Comparison of ENCODE assay signal across 18 mouse cellular contexts in genomic region chr3:8304784-8305183, GRCm38 (mm10).
DNase-seq lines count a peak whose midpoint lies in the region; TF ChIP-seq lines count a peak whose summit lies in the region.
"Had no signal": no experiment of that assay in that cellular context is flagged by ENCODE, and none has a peak within 500 bp of the region (broad histone marks: within the 10 kb centered on the region; RNA-seq: fewer than 3 reads in every experiment).

No protein-coding gene starts in this region.

- H3K9me3 ChIP-seq in MEL (replicated peaks; ENCODE audit: insufficient read depth, low read length): no peaks in the 10 kb centered on the region
- H3K9me3 ChIP-seq: embryonic facial prominence, embryonic 12.5 days; forebrain, embryonic 10.5 days; hindbrain, embryonic 15.5 days; kidney, embryonic 15.5 days; midbrain, embryonic 13.5 days had no signal

- no peaks in the 10 kb centered on the region for H3K4me1 ChIP-seq in MEL (ENCODE audit: control insufficient read depth in 1 of 2, insufficient read depth in 2 of 2, low read length in 2 of 2)
- H3K4me1 ChIP-seq: embryonic facial prominence, embryonic 12.5 days; forebrain, embryonic 10.5 days; hindbrain, embryonic 15.5 days; kidney, embryonic 15.5 days; midbrain, embryonic 13.5 days had no signal

- peak; percentile 12 for DNase-seq in embryo, embryonic 10.5 days (ENCODE audit: low spot score)
- no peak for DNase-seq in embryo, embryonic 9.5 days (ENCODE audit: extremely low spot score)
- peak; percentile 10 for DNase-seq in left cerebral cortex, postnatal 4 days
- no peak for DNase-seq in left cerebral cortex, postnatal 25 days (ENCODE audit: low spot score in 2 of 2)
- DNase-seq in MEL (ENCODE audit: low read depth, low spot score): peak; percentile 5
- DNase-seq in cerebellum, adult 9-11 months: peak; percentile 13
- DNase-seq in urinary bladder, postnatal 4 days (ENCODE audit: low spot score in 2 of 2): no peak
- no peak for DNase-seq in kidney, adult 9 months
- DNase-seq: adrenal gland, adult 2 months; heart, adult 2 months; heart, postnatal 10 days; thymus, postnatal 4 days had no signal

- TF ChIP-seq RAD21 in MEL (IDR thresholded peaks at IDR 0.05; ENCODE audit: low read depth, low read length): no peak

- no peak overlapping the region for H3K4me3 ChIP-seq in MEL (ENCODE audit: control insufficient read depth in 1 of 2, insufficient read depth in 1 of 2, low read depth in 2 of 2, low read length in 2 of 2)
- H3K4me3 ChIP-seq: embryonic facial prominence, embryonic 12.5 days; forebrain, embryonic 10.5 days; heart, adult 2 months; hindbrain, embryonic 15.5 days; kidney, embryonic 15.5 days; midbrain, embryonic 13.5 days had no signal

- no peak overlapping the region for H3K27ac ChIP-seq in MEL (ENCODE audit: control insufficient read depth, low read depth, low read length)
- H3K27ac ChIP-seq: embryonic facial prominence, embryonic 12.5 days; forebrain, embryonic 10.5 days; heart, adult 2 months; hindbrain, embryonic 15.5 days; kidney, embryonic 15.5 days; macrophage; midbrain, embryonic 13.5 days had no signal

- no peak overlapping the region for H3K9ac ChIP-seq in MEL (ENCODE audit: control insufficient read depth, low read depth, low read length, poor library complexity, severe bottlenecking)
- H3K9ac ChIP-seq: embryonic facial prominence, embryonic 12.5 days; hindbrain, embryonic 15.5 days; kidney, embryonic 15.5 days; midbrain, embryonic 13.5 days had no signal

- H3K27me3 ChIP-seq in MEL (ENCODE audit: control insufficient read depth in 1 of 2, insufficient read depth in 2 of 2, low read length in 2 of 2): no peaks in the 10 kb centered on the region
- H3K27me3 ChIP-seq: embryonic facial prominence, embryonic 12.5 days; hindbrain, embryonic 15.5 days; kidney, embryonic 15.5 days; midbrain, embryonic 13.5 days had no signal

- TF ChIP-seq CTCF in MEL (IDR thresholded peaks at IDR 0.05 in 2 of 3, conservative IDR thresholded peaks at IDR 0.05 in 1 of 3; ENCODE audit: control insufficient read depth in 1 of 3, insufficient read depth in 1 of 3, low read depth in 2 of 3, low read length in 3 of 3, poor library complexity in 1 of 3, severe bottlenecking in 1 of 3): peak in 1 of 3 experiments; percentile 7; a peak in 1 of 6 replicates

- intact Hi-C loops in left cerebral cortex, postnatal 4 days (cut with DNase I): no loop called here
- intact Hi-C loops in left cerebral cortex, postnatal 25 days (cut with DNase I): no loop called here

- no peaks in the 10 kb centered on the region for H3K79me2 ChIP-seq in MEL (ENCODE audit: control insufficient read depth, insufficient read depth, low read length, poor library complexity)

- TF ChIP-seq EP300 in MEL (IDR thresholded peaks at IDR 0.05; ENCODE audit: low read depth in 1 of 2, low read length in 2 of 2): no peak

- TF ChIP-seq POLR2A in MEL (IDR thresholded peaks at IDR 0.05; ENCODE audit: control insufficient read depth in 1 of 2, insufficient read depth in 1 of 2, low read depth in 1 of 2, low read length in 2 of 2, poor library complexity in 1 of 2): no peak

- no peaks in the 10 kb centered on the region for H3K36me3 ChIP-seq in MEL (ENCODE audit: control insufficient read depth in 1 of 2, insufficient read depth in 2 of 2, low read length in 2 of 2)
- H3K36me3 ChIP-seq: embryonic facial prominence, embryonic 12.5 days; forebrain, embryonic 10.5 days; hindbrain, embryonic 15.5 days; kidney, embryonic 15.5 days; midbrain, embryonic 13.5 days had no signal

TF ChIP-seq in MEL, 35 proteins besides CTCF, POLR2A, EP300 and RAD21:
- TF ChIP-seq USF2 (IDR thresholded peaks at IDR 0.05; ENCODE audit: borderline replicate concordance in 1 of 2, insufficient read depth in 1 of 2, low read depth in 1 of 2, low read length in 2 of 2) (no peak), TBP (IDR thresholded peaks at IDR 0.05; ENCODE audit: low read depth, low read length) (no peak), TAL1 (IDR thresholded peaks at IDR 0.05; ENCODE audit: low read length) (no peak), USF1 (IDR thresholded peaks at IDR 0.05; ENCODE audit: low read depth, low read length) (no peak), UBTF (IDR thresholded peaks at IDR 0.05; ENCODE audit: borderline replicate concordance, insufficient read depth, low read depth, low read length) (no peak), MXI1 (IDR thresholded peaks at IDR 0.05; ENCODE audit: low read depth, low read length) (no peak), JUND (IDR thresholded peaks at IDR 0.05; ENCODE audit: low read depth, low read length) (no peak), SMC3 (IDR thresholded peaks at IDR 0.05; ENCODE audit: low read depth, low read length) (no peak), NELFE (IDR thresholded peaks at IDR 0.05; ENCODE audit: low read depth, low read length) (no peak), ZKSCAN1 (IDR thresholded peaks at IDR 0.05; ENCODE audit: low read depth, low read length) (no peak), E2F4 (IDR thresholded peaks at IDR 0.05; ENCODE audit: borderline replicate concordance, low read depth, low read length) (no peak), CHD2 (IDR thresholded peaks at IDR 0.05; ENCODE audit: low read length) (no peak)

Comparison
In these comparisons a context has a peak if more than half of its experiments do, and no peak if none do; other contexts are left out.
1. DNase-seq: peak in embryo, embryonic 10.5 days (single experiment), left cerebral cortex, postnatal 4 days (single experiment), MEL (single experiment) and cerebellum, adult 9-11 months (single experiment); none in embryo, embryonic 9.5 days (single experiment), left cerebral cortex, postnatal 25 days (0 of 2), urinary bladder, postnatal 4 days (0 of 2) and kidney, adult 9 months (single experiment).